Mouse (Mus musculus) NIH3T3 (cell line): Measurements from ENCODE around the gene Glcci1.

Experiments used
- DNase-seq: peaks from one replicate; pipeline ENCODE4 v3.0.0-alpha.2; 2012; ENCODE audit warnings: low read depth

The Glcci1 gene

GRCm38 (mm10) chr6:8509551-8509950 is at the start of gene Glcci1:
Gene Glcci1 (plus strand): TSS chr6:8509600.
- DNase-seq, result peak; percentile 84

GRCm38 (mm10) chr6:8462447-8462846 is 47.0 kb upstream of the Glcci1 start:
- no peak for DNase-seq

- DNase-seq, result no peak
These were observed 44.0 kb upstream of the Glcci1 start for GRCm38 (mm10) chr6:8465388-8465787.

DNA sequence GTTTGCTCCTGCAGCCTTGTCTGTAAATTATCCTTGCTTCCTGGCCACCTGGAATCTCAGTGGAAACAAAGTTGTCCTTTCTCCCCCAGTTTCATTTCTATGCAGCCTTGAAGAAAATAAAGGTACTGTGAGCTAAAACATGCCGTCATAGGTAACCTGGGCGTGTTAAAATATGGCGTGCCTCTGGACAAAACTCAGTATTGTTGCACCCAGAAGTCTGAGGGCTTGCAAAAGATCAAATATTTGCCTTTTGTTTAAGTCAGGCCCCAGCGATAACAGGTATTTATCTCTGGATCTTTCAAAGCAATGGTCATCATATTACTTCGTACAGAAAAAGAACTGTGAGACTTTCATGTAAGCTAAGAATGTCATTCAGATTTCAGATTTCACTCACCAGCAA is 43.4 kb upstream of the Glcci1 start:
- DNase-seq, result no peak

- no peak for DNase-seq
These were observed 41.6 kb upstream of the Glcci1 start for GRCm38 (mm10) chr6:8467667-8468337.

- DNase-seq, result no peak
These were observed 39.5 kb upstream of the Glcci1 start for GRCm38 (mm10) chr6:8469918-8470317.

DNA sequence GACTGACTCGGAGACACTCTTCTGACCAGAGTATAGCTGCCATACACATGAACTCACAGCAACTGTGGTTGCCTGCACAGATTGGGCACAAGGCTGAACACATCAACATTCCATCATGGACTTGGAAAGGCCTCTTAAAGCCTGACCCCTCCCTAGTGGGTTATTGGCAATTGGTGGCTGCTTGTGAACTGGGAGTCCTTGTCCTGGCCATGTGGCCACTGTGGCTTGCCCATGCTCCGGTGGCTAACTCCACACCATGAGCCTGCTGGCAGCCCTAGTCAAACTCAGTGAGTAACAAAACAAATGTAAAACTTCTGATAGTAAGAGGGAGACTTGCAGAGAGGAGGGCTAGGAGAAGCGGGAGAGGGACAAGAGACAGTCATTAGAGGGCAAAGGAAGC is 37.3 kb upstream of the Glcci1 start:
- no peak for DNase-seq

GRCm38 (mm10) chr6:8472915-8473314 is 36.5 kb upstream of the Glcci1 start:
- no peak for DNase-seq

DNA sequence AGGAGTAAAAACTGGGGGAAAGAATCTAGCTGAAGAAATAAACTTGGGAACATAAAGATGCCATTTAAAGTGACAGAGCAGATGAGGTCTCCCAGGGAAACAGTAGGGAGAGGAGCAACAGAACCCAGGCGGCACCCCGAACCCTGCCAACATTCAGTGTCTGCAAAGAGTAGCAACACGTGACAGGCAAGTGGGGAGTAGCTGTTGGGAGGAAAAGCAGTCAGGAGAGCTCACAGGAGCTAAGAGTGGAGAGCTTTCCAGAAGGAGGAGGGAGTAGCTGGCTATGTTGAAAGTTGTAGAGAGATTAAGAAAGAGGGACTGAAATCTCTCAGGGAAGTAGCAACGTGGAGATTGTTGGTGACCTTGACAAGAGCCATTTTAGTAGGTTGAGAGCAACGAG is 35.9 kb upstream of the Glcci1 start:
- no peak for DNase-seq

DNA sequence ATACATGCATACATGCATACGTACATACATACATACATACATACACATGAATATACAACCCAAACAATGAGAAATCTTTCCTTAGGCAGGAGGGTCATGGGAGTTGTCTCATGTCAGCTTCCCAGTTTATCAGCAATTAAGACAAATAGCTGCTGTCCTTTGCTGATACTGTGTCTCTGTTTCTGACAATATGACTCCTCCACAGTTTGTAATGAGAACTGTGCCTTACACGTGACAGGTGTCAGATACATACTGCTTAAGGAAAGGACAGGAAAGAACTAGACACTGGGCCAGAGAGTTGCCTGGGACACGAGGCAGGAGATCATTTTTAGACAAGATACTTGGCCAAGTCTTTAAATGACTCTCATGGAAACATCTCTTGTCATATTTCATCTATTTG is 35.1 kb upstream of the Glcci1 start:
- DNase-seq, result no peak

- DNase-seq, result no peak
These were observed 34.6 kb upstream of the Glcci1 start for GRCm38 (mm10) chr6:8474820-8475219.

DNA sequence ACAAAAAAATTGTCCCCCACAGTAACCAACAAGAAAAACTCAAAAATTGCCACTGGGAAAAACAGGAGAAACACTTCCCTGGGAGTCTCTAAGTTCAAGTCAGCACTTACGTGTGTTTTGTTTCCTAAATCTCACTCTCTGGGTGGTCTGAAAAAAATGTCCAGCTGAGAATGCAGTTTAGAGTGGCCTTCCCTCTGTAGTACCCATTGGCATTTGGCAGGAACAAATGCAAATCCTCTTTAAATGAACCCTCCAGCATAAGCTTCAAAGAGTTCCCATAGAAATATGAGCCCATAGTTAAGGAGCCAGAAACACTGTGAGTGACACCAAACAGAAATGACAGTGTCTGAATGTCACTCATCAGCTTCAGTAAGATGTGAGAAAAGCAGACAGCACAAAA is 30.2 kb upstream of the Glcci1 start:
- DNase-seq, result no peak

DNA sequence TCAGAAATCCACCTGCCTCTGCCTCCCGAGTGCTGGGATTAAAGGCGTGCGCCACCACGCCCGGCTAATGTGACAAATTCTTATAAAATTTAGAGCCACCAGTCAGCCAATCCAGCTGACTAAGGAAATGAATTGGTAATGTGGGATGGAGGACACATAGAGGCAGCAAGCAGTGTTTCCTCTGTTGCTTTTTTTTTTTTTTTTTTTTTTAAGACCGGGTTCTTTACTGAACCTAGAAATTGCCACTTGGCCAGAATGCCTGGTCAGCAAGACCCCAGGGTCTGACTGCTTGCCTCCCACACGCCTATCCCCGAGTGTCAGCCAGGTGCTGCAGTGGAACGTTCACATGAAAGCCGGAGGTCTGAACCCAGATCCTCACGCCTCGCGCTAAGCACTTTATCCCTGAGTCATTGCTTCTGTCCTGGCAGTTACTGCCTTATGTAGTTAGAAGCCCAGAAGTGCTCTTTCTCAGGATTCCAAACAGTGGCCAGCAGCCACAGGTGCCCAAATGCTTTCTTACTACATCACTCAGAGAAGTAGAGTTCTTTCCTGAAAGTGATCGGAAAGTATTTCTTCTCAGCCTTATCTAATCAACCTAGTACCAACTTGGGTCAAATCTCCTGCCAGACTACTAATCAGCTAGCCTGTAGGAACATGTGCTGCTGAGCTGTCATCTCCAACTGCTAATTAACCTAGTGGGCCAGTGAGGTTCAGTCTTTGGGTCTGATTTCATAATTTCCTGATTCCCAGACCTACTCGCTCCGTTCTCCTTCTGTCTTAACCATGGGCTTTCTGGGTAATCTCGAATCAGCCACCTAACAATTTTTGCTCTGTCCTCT is 24.7 kb upstream of the Glcci1 start:
- no peak for DNase-seq

GRCm38 (mm10) chr6:8485414-8486175 is 23.8 kb upstream of the Glcci1 start:
- no peak for DNase-seq

DNA sequence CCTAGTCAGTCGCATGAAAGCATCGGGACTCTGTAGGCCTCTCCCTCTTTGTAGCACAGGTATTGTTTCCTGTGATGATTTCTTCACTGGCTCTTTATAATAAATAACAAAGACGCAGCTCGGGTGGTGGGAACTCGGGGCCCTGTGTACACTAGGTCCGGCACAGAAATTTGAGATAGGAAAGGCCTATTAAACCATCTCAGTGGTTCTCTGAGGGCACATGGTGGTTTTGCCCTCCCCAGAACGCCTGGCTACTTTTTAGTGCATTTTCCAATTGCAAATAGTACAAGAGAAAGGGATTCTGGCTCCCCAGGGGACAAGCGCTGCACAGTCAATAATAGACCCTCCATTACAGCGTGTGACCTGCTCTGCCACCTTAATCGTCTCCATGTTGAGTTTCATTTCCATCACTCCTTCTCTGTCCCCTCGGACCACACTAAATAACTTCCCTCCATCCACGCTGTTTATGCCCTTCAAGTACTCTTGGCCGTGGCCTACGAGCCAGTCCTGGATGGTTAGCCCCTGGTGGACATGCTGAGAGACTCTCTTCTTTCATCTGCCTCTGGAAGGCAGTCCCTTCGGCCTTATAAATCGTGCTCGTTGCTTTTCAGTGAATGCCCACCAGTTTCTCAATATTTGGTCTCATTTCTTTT is 22.9 kb upstream of the Glcci1 start:
- no peak for DNase-seq

GRCm38 (mm10) chr6:8487044-8487853 is 22.2 kb upstream of the Glcci1 start:
- DNase-seq, result no peak

DNA sequence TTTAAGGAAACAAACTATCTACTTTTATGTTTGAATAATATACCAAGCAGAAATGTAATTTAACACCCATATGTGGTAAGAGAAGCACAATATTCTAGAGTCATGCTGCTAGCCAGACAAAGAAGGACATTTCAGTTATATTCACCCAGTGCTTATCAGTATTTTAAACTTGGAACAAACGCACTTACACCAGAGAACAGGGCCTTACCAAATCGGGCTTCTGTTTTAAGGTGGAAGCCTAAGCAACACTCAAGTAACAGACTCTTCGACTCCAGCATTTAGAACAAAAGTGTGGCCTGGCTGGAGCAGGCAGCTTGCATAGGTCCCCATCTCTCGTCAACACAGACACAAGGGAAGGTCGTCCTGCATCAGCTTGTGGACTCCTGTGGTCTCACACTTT is 21.2 kb upstream of the Glcci1 start:
- no peak for DNase-seq

- no peak for DNase-seq
These were observed 20.1 kb upstream of the Glcci1 start for GRCm38 (mm10) chr6:8489266-8489665.

DNA sequence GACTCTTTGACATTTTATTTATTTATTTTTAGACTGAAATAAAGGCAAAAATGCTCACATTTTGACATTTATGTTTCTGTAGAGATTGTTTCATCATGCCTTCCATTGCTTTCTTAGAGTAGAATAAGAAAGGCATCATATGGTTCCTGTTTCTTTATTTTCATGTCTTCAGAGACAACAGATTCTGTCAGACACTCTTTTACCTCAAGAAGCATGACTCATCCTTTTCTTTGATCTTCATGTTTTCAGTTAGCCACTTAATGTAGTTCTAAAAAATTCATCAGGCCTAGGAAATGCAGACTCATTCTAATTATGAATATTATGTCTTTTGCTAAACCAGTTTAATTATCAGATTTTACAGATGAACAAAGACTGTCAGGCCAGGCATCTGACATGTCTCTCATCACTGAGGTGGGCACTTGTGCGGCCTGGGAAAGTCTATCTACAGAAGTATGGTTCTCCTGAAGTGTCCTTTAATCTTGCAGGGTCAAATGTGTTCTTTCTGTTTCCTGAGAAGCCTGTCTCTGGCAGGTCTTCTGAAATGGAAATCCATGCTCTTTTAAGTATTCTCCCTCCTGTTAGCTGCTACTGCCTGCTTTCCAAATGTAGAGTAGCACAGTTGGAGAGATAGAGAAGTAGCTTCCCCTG is 19.3 kb upstream of the Glcci1 start:
- DNase-seq, result no peak

DNA sequence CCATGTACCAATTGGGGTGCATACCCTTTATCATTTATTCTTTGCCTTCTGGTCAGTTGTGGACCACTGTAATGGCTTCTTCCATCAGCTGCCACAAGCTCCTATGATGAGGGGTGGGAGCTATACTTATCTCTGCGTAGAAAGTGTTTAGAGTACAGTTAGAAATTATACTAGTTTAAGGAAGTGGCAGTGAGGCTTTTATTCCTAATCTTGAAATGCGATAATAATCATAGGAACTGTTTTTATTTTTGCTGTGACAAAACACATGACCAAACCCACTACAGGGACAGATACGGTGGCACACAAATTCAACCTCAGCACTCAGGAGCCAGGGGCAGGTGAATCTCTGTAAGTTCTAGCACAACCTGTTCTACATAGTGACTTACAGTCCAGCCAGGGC is 17.2 kb upstream of the Glcci1 start:
- DNase-seq, result no peak
